Mouse (Mus musculus) kidney, embryonic 14.5 days (tissue): ENCODE data around the gene Tial1. TPM values are rescaled to one million over a fixed set of nuclear protein-coding genes. Genes with fewer than 3 reads are reported as not detected.
A peak's percentile ranks its signal among the peaks of the same experiment; 100 is the strongest.

Experiments used
- ATAC-seq: fragments of 200-750 bp; cut with Nextera tagmentation; 2 replicates; pipeline ENCODE4 v1.8.0; 2017; ENCODE audit warnings: moderate number of reproducible peaks, mild to moderate bottlenecking, moderate TSS enrichment, moderate library complexity; ENCODE audit not compliant: low FRiP score, low TSS enrichment
- H3K27ac ChIP-seq: fragments of 300-500 bp; sonication (generic); 2 replicates; pipeline ENCODE4 v1.5.1; 2014; ENCODE audit warnings: low read depth, mild to moderate bottlenecking, low read length, moderate library complexity, mixed read lengths
- H3K27me3 ChIP-seq: fragments of 300-500 bp; sonication (generic); 2 replicates; pipeline ENCODE4 v1.6.1; 2014; ENCODE audit warnings: mild to moderate bottlenecking, low read length; ENCODE audit not compliant: control insufficient read depth, insufficient read depth
- H3K36me3 ChIP-seq: fragments of 300-500 bp; sonication (generic); 2 replicates; pipeline ENCODE4 v1.6.1; 2014; ENCODE audit warnings: low read length, mixed read lengths; ENCODE audit not compliant: control insufficient read depth, insufficient read depth
- H3K4me1 ChIP-seq: fragments of 300-500 bp; sonication (generic); 2 replicates; pipeline ENCODE4 v1.6.1; 2014; ENCODE audit warnings: low read length, mixed read lengths; ENCODE audit not compliant: control insufficient read depth, insufficient read depth
- H3K4me2 ChIP-seq: fragments of 300-500 bp; sonication (generic); replicated peaks from 2 replicates; pipeline ENCODE4 v1.6.1; 2014; ENCODE audit warnings: low read depth, mild to moderate bottlenecking, low read length
- H3K4me3 ChIP-seq: fragments of 300-500 bp; sonication (generic); 2 replicates; pipeline ENCODE4 v1.5.1; 2014; ENCODE audit warnings: mild to moderate bottlenecking, low read length
- H3K9ac ChIP-seq: fragments of 300-500 bp; sonication (generic); 2 replicates; pipeline ENCODE4 v1.6.1; 2014; ENCODE audit warnings: low read depth, mild to moderate bottlenecking, low read length, moderate library complexity
- H3K9me3 ChIP-seq: fragments of 300-500 bp; sonication (generic); 2 replicates; pipeline ENCODE4 v1.6.1; 2016; ENCODE audit warnings: low read length; ENCODE audit not compliant: control insufficient read depth
- WGBS: fragments of 180-500 bp; shearing (Covaris S2); extraction: QIAGEN DNeasy Blood & Tissue Kit; methylation state at CpG from one replicate; pipeline ENCODE4 v1.1.7; 2014; 5-methylcytosine and 5-hydroxymethylcytosine counted together
- polyA plus RNA-seq: library from polyadenylated mRNA; unstranded; fragments of >200 nt; fragmentation: Nextera tagmentation; extraction: Ambion mirVana; gene quantifications from 2 replicates; pipeline ENCODE4 v1.2.1, GENCODE M21; 2014

Gene Tial1
- polyA plus RNA-seq, 1 experiment from 2014 or later: 40.0 TPM

DNA sequence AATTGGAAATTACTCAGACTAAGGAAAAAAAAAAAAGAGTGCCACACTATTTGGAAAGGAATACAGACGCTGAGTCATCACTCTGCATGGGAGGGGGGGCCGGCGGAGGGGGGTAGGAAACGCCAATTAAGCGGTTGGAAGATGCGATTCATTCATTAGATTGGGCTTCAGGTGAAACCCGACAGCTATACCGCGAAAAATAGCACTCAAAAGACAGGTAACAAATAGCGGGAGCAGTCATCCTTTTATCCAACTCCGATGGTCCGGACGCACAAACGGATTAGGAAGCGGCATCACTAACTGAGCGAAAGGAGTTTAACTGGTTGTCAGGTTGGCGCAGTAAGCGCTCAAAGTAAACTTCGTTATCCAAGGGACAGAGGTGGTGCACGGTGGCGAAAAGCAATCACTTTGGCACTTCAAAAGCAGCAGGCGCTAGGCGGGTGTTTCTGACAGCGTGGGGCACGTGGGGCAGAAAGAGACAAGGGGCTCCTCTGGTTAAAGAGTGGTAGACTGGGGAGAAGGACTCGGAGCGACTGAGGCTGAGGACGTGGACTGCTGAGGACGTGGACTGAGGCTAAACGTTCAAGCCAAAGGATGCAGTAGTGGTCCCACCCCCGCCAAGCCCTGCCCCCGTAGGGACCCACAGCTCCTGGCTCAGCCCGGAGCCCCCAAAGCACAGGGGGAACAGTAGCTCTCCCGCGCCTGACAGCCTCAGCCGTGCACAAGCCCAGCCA lies 1.2 kb downstream of the Tial1 start:
- 1% methylated on average over 36 of the region's 36 CpGs for WGBS
- peak overlapping the region; percentile 71 for H3K4me2 ChIP-seq
- H3K36me3 ChIP-seq: no peaks in the 10 kb centered on the region
- peak; percentile 9 for ATAC-seq
- peak overlapping the region; percentile 86 for H3K4me3 ChIP-seq
- peaks cover 9% of the 10 kb centered on the region; the same call in 1 of the 2 replicates for H3K4me1 ChIP-seq
- peak overlapping the region; percentile 92 for H3K27ac ChIP-seq
- peak overlapping the region; percentile 89 for H3K9ac ChIP-seq
- H3K9me3 ChIP-seq: no peaks in the 10 kb centered on the region; the same call in 1 of the 2 replicates
- no peaks in the 10 kb centered on the region for H3K27me3 ChIP-seq

DNA sequence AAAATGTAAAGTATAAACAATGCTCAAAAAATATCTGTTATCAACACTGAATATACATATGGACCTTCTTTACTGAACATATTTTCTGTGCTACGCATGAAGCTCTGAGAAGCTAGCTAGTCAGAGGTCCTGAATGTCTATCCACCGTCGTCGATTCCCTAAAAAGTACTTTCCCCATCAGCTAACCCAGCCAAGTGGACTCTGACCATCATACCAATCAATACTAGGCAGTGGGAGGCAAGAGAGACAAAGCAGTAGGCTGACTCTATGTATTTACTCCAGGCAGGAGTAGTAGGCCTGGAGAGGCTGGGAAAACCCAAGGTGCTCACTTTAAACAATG lies 1.8 kb downstream of the Tial1 start:
- H3K27ac ChIP-seq: no peak overlapping the region
- peaks cover 9% of the 10 kb centered on the region; the same call in 1 of the 2 replicates for H3K4me1 ChIP-seq
- H3K4me2 ChIP-seq: peak overlapping the region; percentile 71
- H3K4me3 ChIP-seq: peak overlapping the region; percentile 86
- no peaks in the 10 kb centered on the region for H3K27me3 ChIP-seq
- ATAC-seq: no peak
- H3K9me3 ChIP-seq: no peaks in the 10 kb centered on the region; the same call in 1 of the 2 replicates
- 19% methylated on average over 4 of the region's 4 CpGs for WGBS
- H3K36me3 ChIP-seq: peaks cover under 1% of the 10 kb centered on the region; the same call in 1 of the 2 replicates
- H3K9ac ChIP-seq: peak overlapping the region; percentile 89; the same call in 1 of the 2 replicates

DNA sequence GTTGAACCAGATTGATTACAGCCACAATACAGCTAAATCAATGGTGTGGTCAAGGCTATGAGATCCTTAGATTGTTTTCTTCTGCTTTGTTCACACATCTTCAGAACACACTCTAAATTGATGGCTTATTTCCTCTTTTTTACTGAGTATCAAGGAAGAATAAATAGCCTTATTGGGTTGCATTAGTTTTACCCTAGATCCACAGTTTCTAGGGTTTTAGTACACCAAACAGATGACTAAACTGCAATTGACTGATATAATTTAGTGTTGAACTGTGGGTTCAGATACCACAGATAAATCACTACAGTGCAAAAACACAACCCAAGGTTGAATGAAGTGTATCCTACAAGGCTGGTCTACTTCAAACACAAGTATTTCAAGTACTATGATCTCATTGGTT lies 3.5 kb downstream of the Tial1 start:
- Histone ChIP-seq H3K27me3 (no peaks in the 10 kb centered on the region), H3K9me3 (no peaks in the 10 kb centered on the region; the same call in 1 of the 2 replicates), H3K27ac (no peak overlapping the region)

DNA sequence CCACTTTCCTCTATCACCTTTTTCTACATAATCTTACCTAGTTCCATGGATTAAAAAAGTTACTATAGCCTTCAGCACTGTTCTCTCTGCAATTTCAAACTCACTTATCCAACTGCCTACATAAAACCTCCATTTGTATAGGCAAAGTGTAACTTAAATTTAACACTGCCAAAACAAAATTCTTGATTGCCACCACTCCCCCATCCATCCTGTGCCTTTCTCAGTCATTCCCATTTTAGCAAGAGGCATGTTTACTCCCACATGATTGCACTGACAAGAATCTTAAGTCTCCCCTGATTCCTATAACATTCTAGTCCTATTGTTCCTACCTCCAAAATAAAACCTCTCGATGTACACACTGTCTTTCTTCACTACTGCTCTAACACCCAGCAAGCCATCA lies 8.8 kb downstream of the Tial1 start:
- 90% methylated on average over 1 of the region's 1 CpGs for WGBS
- H3K27ac ChIP-seq: no peak overlapping the region
- H3K36me3 ChIP-seq: peaks cover 52% of the 10 kb centered on the region
- H3K9me3 ChIP-seq: no peaks in the 10 kb centered on the region
- no peak overlapping the region for H3K4me3 ChIP-seq
- H3K4me2 ChIP-seq: no peak overlapping the region
- H3K4me1 ChIP-seq: 0 out of 2 replicates have a peak, but pooled peaks cover under 1% of the 10 kb centered on the region
- ATAC-seq: no peak
- H3K27me3 ChIP-seq: no peaks in the 10 kb centered on the region
- no peak overlapping the region for H3K9ac ChIP-seq

More for the DNA sequence above, 3.5 kb downstream of the Tial1 start:
- peaks cover 9% of the 10 kb centered on the region; the same call in 1 of the 2 replicates for H3K4me1 ChIP-seq
- no peak overlapping the region for H3K4me3 ChIP-seq
- H3K4me2 ChIP-seq: no peak overlapping the region
- H3K36me3 ChIP-seq: peaks cover 18% of the 10 kb centered on the region
- no peak overlapping the region for H3K9ac ChIP-seq
- ATAC-seq: no peak

DNA sequence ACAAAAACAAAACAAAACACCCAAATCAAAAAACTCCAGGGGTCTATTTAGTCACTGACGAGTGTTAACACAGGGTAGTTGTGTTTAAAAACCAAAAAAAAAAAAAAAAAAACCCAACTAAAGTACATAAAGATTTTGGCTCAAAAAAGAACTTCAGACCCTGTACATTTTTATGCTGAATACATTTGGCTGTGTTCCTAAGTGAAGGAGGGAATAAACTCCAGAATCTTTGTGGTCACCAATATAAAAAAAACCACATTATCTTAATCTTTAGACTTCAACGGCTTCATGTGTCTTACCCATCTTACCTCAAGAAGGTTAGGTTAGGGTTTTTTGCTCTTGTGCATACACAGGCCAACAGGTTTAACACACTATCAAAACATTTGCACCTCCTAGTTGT lies 20.9 kb downstream of the Tial1 start:
- H3K4me3 ChIP-seq: no peak overlapping the region
- H3K36me3 ChIP-seq: peaks cover 42% of the 10 kb centered on the region
- H3K9me3 ChIP-seq: no peaks in the 10 kb centered on the region
- H3K4me1 ChIP-seq: no peaks in the 10 kb centered on the region
- no peak for ATAC-seq
- H3K27me3 ChIP-seq: no peaks in the 10 kb centered on the region
- no peak overlapping the region for H3K27ac ChIP-seq
- H3K4me2 ChIP-seq: no peak overlapping the region
- WGBS: 89% methylated on average over 2 of the region's 2 CpGs
- H3K9ac ChIP-seq: no peak overlapping the region

DNA sequence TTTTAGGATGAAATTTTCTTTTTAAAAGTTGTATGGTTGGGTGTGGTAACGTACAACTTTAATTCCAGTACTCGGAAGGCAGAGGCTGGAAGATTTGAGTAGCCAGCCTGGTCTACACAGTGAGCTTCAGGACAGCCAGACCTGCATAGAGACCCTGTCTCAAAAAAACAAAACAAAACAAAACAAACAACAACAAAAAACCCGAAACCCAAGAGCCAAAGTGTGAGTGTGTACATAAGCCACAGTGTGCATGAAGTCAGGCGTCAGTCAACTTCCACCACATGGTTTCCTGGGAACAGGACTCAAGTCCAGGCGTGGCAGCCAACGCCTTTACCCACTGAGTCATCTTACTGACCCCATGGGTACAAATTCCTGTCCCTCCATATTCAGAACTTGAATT lies 22.3 kb downstream of the Tial1 start:
- no peak overlapping the region for H3K27ac ChIP-seq
- ATAC-seq: no peak
- no peaks in the 10 kb centered on the region for H3K27me3 ChIP-seq
- H3K4me1 ChIP-seq: no peaks in the 10 kb centered on the region
- no peaks in the 10 kb centered on the region for H3K9me3 ChIP-seq
- no peak overlapping the region for H3K4me2 ChIP-seq
- 95% methylated on average over 6 of the region's 6 CpGs for WGBS
- no peak overlapping the region for H3K4me3 ChIP-seq
- H3K9ac ChIP-seq: no peak overlapping the region
- H3K36me3 ChIP-seq: peaks cover 30% of the 10 kb centered on the region

DNA sequence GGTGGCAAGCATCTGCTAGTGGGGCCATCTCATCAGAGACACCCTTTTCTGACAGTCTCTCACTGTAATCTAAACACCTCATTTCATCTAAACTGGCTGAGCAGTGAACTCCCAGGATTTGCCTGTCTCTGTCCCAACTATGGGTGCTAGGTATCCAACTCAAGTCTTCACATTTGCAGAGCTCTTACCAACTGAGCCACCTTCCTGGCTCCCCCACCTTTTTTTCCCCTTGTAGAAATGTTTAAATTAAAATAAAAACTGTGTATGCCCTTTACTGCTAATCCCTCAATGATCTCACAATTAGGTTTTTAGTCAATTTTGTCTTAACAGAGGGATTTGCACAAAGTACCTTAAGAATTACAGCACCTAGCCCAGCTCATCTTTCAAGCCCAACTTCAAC lies 23.4 kb downstream of the Tial1 start:
- Histone ChIP-seq H3K4me2 (no peak overlapping the region), H3K27ac (no peak overlapping the region), H3K9ac (no peak overlapping the region), H3K4me1 (no peaks in the 10 kb centered on the region), H3K4me3 (no peak overlapping the region), H3K27me3 (no peaks in the 10 kb centered on the region), H3K36me3 (peaks cover 18% of the 10 kb centered on the region), H3K9me3 (no peaks in the 10 kb centered on the region)
- no peak for ATAC-seq

DNA sequence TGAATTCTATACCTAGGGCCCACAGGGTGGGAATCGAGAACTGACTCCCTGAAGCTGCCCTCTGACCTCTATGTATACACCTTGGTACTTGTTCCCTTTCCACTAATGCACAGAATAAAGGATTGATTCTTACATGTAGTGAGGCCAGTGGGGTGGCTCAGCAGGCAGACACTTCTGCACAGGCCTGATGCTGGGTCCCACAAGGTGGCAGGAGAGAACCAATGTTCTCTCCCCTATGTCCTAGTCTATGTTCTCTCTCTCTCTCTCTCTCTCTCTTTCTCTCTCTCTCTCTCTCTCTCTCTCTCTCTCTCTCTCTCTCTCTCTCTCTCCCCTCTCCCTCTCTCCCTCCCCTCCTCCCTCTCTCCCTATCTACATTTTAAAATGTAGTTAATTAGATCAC lies 28.3 kb downstream of the Tial1 start:
- Histone ChIP-seq H3K4me3 (no peak overlapping the region), H3K9me3 (no peaks in the 10 kb centered on the region), H3K4me2 (no peak overlapping the region), H3K4me1 (no peaks in the 10 kb centered on the region), H3K36me3 (no peaks in the 10 kb centered on the region), H3K27ac (no peak overlapping the region), H3K27me3 (no peaks in the 10 kb centered on the region), H3K9ac (no peak overlapping the region)
- 67% methylated on average over 1 of the region's 1 CpGs for WGBS
- ATAC-seq: no peak

DNA sequence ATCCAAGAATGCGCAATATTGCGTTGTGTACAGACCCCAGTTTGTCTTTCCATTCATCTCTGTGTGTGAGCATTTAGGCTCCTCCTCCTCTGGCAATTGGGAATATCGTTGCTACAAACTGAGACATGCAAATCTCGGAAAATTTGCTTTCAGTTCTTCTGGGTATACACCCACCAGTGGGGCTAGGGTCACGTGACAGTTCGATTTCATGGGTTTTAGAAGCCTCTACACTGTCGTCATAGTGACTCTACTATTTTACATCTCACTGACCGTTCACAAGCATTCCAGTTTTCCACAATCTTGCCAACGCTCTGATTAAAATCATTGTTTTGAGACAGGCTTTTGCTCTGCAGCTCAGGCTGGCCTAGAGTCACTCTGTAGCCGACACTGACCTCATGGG lies 28.9 kb downstream of the Tial1 start:
- no peaks in the 10 kb centered on the region for H3K9me3 ChIP-seq
- 78% methylated on average over 10 of the region's 10 CpGs for WGBS

More for the DNA sequence above, 28.9 kb downstream of the Tial1 start:
- H3K4me1 ChIP-seq: no peaks in the 10 kb centered on the region
- no peak overlapping the region for H3K27ac ChIP-seq
- H3K9ac ChIP-seq: no peak overlapping the region
- ATAC-seq: no peak
- no peaks in the 10 kb centered on the region for H3K36me3 ChIP-seq
- H3K4me2 ChIP-seq: no peak overlapping the region
- H3K4me3 ChIP-seq: no peak overlapping the region
- no peaks in the 10 kb centered on the region for H3K27me3 ChIP-seq
